Mouse (Mus musculus): ENCODE data around the gene Rad23a. TPM values are rescaled to one million over a fixed set of nuclear protein-coding genes. Genes with fewer than 3 reads are reported as not detected.
A peak's percentile ranks its signal among the peaks of the same experiment; 100 is the strongest.

The Rad23a gene
- polyA plus RNA-seq, 1 experiment from 2014 or later = 130 TPM

GRCm38 (mm10) chr8:84856434-84856833, 16.0 kb upstream of the Rad23a start:
- Histone ChIP-seq H3K4me3 (peak overlapping the region; percentile 83), H3K27ac (peak overlapping the region; percentile 92), H3K27me3 (ENCODE audit: poor library complexity, severe bottlenecking) (peaks cover 6% of the 10 kb centered on the region), H3K36me3 (replicated peaks) (peaks cover 25% of the 10 kb centered on the region), H3K9me3 (no peaks in the 10 kb centered on the region), H3K4me1 (peaks cover 13% of the 10 kb centered on the region)
- no peak for DNase-seq (ENCODE audit: extremely low spot score, low spot score)
- 94% methylated on average over 3 of the region's 3 CpGs for WGBS

DNA sequence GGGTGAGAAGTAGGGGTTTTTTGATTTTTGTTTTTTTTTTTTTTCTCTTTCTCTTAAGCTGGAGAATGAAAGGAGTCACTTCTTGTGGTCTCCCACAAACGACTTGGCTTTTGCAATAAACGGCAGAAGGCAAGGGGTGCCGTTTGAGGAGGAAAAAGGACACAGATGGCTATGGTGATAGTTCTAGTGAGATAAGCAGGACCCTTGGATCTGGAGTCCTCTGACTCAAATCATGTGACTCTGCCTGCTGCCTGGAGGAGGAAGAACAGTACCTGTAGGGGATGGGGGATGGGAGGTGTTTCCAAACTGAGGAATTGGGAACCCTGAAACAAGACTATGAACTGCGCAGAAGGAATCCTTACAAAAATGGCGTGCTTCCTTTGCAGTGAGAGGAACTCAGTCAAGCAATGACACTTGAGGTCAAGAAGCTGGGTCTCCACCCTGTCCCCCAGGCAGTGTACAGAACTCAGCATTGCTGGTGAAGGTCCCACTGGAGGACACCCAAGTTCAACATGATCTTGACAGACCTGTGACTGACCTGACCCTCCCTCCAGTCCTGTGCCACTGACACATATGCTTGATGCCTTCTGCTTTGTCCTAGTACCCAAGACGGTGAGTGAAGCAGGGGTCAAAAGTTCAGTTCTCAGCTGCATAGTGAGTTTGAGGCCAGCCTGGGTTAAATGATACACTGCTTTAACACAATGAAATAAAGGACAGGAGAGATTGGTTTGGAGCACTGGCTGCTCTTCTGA, 7.4 kb upstream of the Rad23a start:
- no peaks in the 10 kb centered on the region for H3K9me3 ChIP-seq
- H3K4me1 ChIP-seq = peaks cover 41% of the 10 kb centered on the region
- 63% methylated on average over 6 of the region's 6 CpGs for WGBS
- no peak for DNase-seq (ENCODE audit: extremely low spot score, low spot score)
- H3K4me3 ChIP-seq = peak overlapping the region; percentile 97
- H3K27ac ChIP-seq = peak overlapping the region; percentile 97
- no peaks in the 10 kb centered on the region for H3K27me3 ChIP-seq (ENCODE audit: poor library complexity, severe bottlenecking)
- peaks cover 32% of the 10 kb centered on the region for H3K36me3 ChIP-seq (replicated peaks)

- H3K4me1 ChIP-seq = peaks cover 41% of the 10 kb centered on the region
- H3K9me3 ChIP-seq = no peaks in the 10 kb centered on the region
- under 1% methylated on average over 55 of the region's 55 CpGs for WGBS
- no peaks in the 10 kb centered on the region for H3K27me3 ChIP-seq (ENCODE audit: poor library complexity, severe bottlenecking)
- peak; percentile 99 for DNase-seq (ENCODE audit: extremely low spot score, low spot score)
- peak within 1 kb of the TSS; percentile 97 for H3K27ac ChIP-seq
- peaks cover 42% of the 10 kb centered on the region for H3K36me3 ChIP-seq (replicated peaks)
- H3K4me3 ChIP-seq = peak within 1 kb of the TSS; percentile 97
These were observed 6.5 kb upstream of the Rad23a start, which contains the start of gene Calr for GRCm38 (mm10) chr8:84846722-84847572. Gene Calr (minus strand): TSS chr8:84846934.

GRCm38 (mm10) chr8:84846094-84846721, 5.7 kb upstream of the Rad23a start:
- H3K27me3 ChIP-seq (ENCODE audit: poor library complexity, severe bottlenecking) = no peaks in the 10 kb centered on the region
- WGBS = 2% methylated on average over 30 of the region's 30 CpGs
- peaks cover 49% of the 10 kb centered on the region for H3K36me3 ChIP-seq (replicated peaks)
- no peaks in the 10 kb centered on the region for H3K9me3 ChIP-seq
- H3K4me1 ChIP-seq = peaks cover 41% of the 10 kb centered on the region
- peak overlapping the region; percentile 97 for H3K4me3 ChIP-seq
- peak overlapping the region; percentile 97 for H3K27ac ChIP-seq
- DNase-seq (ENCODE audit: extremely low spot score, low spot score) = no peak

DNA sequence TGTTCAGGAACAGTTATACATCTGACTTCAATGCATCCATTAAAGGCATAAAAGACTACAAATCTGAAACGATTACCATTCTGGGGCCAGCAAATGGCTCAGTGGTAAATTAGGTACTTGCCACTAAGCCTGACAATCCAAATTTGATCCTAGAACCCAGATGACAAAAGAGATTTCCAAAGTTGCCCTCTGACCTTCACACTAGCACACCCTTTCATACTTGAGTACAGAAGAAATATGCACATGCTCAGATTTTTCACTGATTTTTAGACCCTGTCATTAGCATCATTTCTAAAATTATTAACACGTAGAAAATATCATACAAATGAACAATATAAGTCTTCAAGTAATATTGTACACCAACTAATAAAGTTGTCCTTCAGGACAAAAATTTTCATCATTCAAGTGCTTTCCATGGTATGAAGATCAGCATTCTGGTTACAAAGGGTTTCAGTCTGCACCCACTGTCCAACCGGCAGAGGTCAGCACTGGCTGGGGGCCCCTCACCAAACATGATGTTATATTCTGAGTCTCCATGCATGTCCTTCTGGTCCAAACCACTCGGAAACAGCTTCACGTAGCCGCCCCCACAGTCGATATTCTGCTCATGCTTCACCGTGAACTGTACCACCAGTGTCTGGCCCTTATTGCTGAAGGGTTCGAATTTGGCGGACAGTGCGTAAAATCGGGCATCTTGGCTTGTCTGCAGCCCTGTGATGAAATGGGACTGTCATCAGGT, 5.1 kb upstream of the Rad23a start:
- Histone ChIP-seq H3K4me1 (peaks cover 41% of the 10 kb centered on the region), H3K36me3 (replicated peaks) (peaks cover 51% of the 10 kb centered on the region), H3K4me3 (peak overlapping the region; percentile 97), H3K27me3 (ENCODE audit: poor library complexity, severe bottlenecking) (no peaks in the 10 kb centered on the region), H3K9me3 (no peaks in the 10 kb centered on the region), H3K27ac (peak overlapping the region; percentile 97)
- 25% methylated on average over 12 of the region's 12 CpGs for WGBS
- peak; percentile 56 for DNase-seq (ENCODE audit: extremely low spot score, low spot score)

- Histone ChIP-seq H3K27ac (no peak overlapping the region), H3K9me3 (no peaks in the 10 kb centered on the region), H3K27me3 (ENCODE audit: poor library complexity, severe bottlenecking) (no peaks in the 10 kb centered on the region), H3K4me1 (peaks cover 48% of the 10 kb centered on the region), H3K36me3 (replicated peaks) (peaks cover 51% of the 10 kb centered on the region), H3K4me3 (peak overlapping the region; percentile 97)
- DNase-seq (ENCODE audit: extremely low spot score, low spot score) = no peak
- 91% methylated on average over 9 of the region's 9 CpGs for WGBS
These were observed 4.1 kb upstream of the Rad23a start for GRCm38 (mm10) chr8:84844397-84845070.

GRCm38 (mm10) chr8:84841514-84841913, 1.0 kb upstream of the Rad23a start:
- peaks cover 78% of the 10 kb centered on the region for H3K36me3 ChIP-seq (replicated peaks)
- H3K4me3 ChIP-seq = no peak overlapping the region; the same call in 1 of the 2 replicates
- DNase-seq (ENCODE audit: extremely low spot score, low spot score) = no peak
- no peaks in the 10 kb centered on the region for H3K9me3 ChIP-seq
- H3K27me3 ChIP-seq (ENCODE audit: poor library complexity, severe bottlenecking) = no peaks in the 10 kb centered on the region
- H3K4me1 ChIP-seq = peaks cover 64% of the 10 kb centered on the region
- no peak overlapping the region for H3K27ac ChIP-seq
- 87% methylated on average over 1 of the region's 1 CpGs for WGBS

- no peak for DNase-seq (ENCODE audit: extremely low spot score, low spot score)
- Histone ChIP-seq H3K36me3 (replicated peaks) (peaks cover 81% of the 10 kb centered on the region), H3K4me3 (peak overlapping the region; percentile 71), H3K4me1 (peaks cover 60% of the 10 kb centered on the region), H3K27ac (peak overlapping the region; percentile 97), H3K27me3 (ENCODE audit: poor library complexity, severe bottlenecking) (no peaks in the 10 kb centered on the region), H3K9me3 (no peaks in the 10 kb centered on the region)
- 6% methylated on average over 7 of the region's 7 CpGs for WGBS
These were observed 604 bp downstream of the Rad23a start for GRCm38 (mm10) chr8:84839875-84840247.

- peaks cover 81% of the 10 kb centered on the region for H3K36me3 ChIP-seq (replicated peaks)
- H3K9me3 ChIP-seq = no peaks in the 10 kb centered on the region
- peak overlapping the region; percentile 71 for H3K4me3 ChIP-seq
- 94% methylated on average over 2 of the region's 2 CpGs for WGBS
- no peaks in the 10 kb centered on the region for H3K27me3 ChIP-seq (ENCODE audit: poor library complexity, severe bottlenecking)
- H3K4me1 ChIP-seq = peaks cover 60% of the 10 kb centered on the region
- DNase-seq (ENCODE audit: extremely low spot score, low spot score) = no peak
- no peak overlapping the region; the same call in 1 of the 2 replicates for H3K27ac ChIP-seq
These were observed 1.1 kb downstream of the Rad23a start for GRCm38 (mm10) chr8:84839411-84839810.

GRCm38 (mm10) chr8:84838513-84838912, 2.0 kb downstream of the Rad23a start:
- no peak for DNase-seq (ENCODE audit: extremely low spot score, low spot score)
- 94% methylated on average over 5 of the region's 5 CpGs for WGBS
- Histone ChIP-seq H3K4me3 (peak overlapping the region; percentile 5; the same call in 1 of the 2 replicates), H3K4me1 (peaks cover 61% of the 10 kb centered on the region), H3K27ac (0 out of 2 replicates have a peak overlapping the region, but pooled peaks have one; percentile 20), H3K9me3 (no peaks in the 10 kb centered on the region), H3K27me3 (ENCODE audit: poor library complexity, severe bottlenecking) (no peaks in the 10 kb centered on the region), H3K36me3 (replicated peaks) (peaks cover 81% of the 10 kb centered on the region)

GRCm38 (mm10) chr8:84837912-84838470, 2.5 kb downstream of the Rad23a start:
- Histone ChIP-seq H3K9me3 (no peaks in the 10 kb centered on the region), H3K27ac (0 out of 2 replicates have a peak overlapping the region, but pooled peaks have one; percentile 20), H3K27me3 (ENCODE audit: poor library complexity, severe bottlenecking) (no peaks in the 10 kb centered on the region), H3K4me1 (peaks cover 62% of the 10 kb centered on the region), H3K36me3 (replicated peaks) (peaks cover 80% of the 10 kb centered on the region), H3K4me3 (peak overlapping the region; percentile 5; the same call in 1 of the 2 replicates)
- WGBS = 90% methylated on average over 15 of the region's 15 CpGs
- DNase-seq (ENCODE audit: extremely low spot score, low spot score) = no peak
